Mouse (Mus musculus): Measurements from ENCODE around the gene Bcdin3d. TPM values are rescaled to one million over a fixed set of nuclear protein-coding genes. Genes with fewer than 3 reads are reported as not detected.

Bcdin3d gene
- total and polyA plus RNA-seq, 3 experiments = 7.8 to 31.3 (median 13.7) TPM

DNA sequence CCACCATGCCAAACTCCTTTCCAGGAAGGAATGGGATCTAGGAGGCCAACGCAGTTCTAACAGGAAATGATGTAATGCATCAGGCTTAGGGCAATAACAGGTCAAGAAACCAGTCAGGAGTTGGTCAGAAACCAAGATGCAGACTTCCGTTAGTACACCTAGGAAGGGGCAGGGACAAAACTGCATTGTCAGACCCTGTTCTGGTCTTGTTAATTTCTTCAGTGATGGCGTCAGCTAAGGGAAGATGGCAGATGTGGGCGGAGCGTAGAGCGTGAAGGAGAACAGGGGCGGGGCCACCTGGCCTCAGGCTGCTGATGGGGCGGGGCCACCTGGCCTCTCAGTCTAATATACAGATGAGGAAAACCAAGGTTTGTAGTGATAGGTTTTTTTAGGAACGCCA is 53.4 kb downstream of the Bcdin3d start:
- Histone ChIP-seq H3K79me2 (ENCODE audit: control insufficient read depth, insufficient read depth, low read length, poor library complexity) (no peaks in the 10 kb centered on the region), H3K27ac (ENCODE audit: control insufficient read depth, low read depth, low read length) (no peak overlapping the region), H3K27me3 (ENCODE audit: control insufficient read depth in 1 of 2, insufficient read depth in 2 of 2, low read length in 2 of 2) (no peaks in the 10 kb centered on the region), H3K9ac (ENCODE audit: control insufficient read depth, low read depth, low read length, poor library complexity, severe bottlenecking) (no peak overlapping the region), H3K9me3 (replicated peaks; ENCODE audit: insufficient read depth, low read length) (no peaks in the 10 kb centered on the region), H3K36me3 (ENCODE audit: control insufficient read depth in 1 of 2, insufficient read depth in 2 of 2, low read length in 2 of 2) (no peaks in the 10 kb centered on the region), H3K4me1 (ENCODE audit: control insufficient read depth in 1 of 2, insufficient read depth in 2 of 2, low read length in 2 of 2) (peaks cover 0 to 5% of the 10 kb centered on the region in 2 experiments; a peak in 2 of 4 replicates), H3K4me3 (ENCODE audit: control insufficient read depth in 1 of 2, insufficient read depth in 1 of 2, low read depth in 2 of 2, low read length in 2 of 2) (no peak overlapping the region)
- DNase-seq (ENCODE audit: low read depth, low spot score) = no peak
- TF ChIP-seq TCF12 (IDR thresholded peaks at IDR 0.05; ENCODE audit: low read depth, low read length) = no peak
- TF ChIP-seq UBTF (IDR thresholded peaks at IDR 0.05; ENCODE audit: borderline replicate concordance, insufficient read depth, low read depth, low read length) = no peak
- no peak for TF ChIP-seq GABPA (IDR thresholded peaks at IDR 0.05; ENCODE audit: low read depth, low read length)
- TF ChIP-seq SIN3A (IDR thresholded peaks at IDR 0.05; ENCODE audit: low read length) = no peak
- no peak for TF ChIP-seq USF2 (IDR thresholded peaks at IDR 0.05; ENCODE audit: borderline replicate concordance in 1 of 2, insufficient read depth in 1 of 2, low read depth in 1 of 2, low read length in 2 of 2)
- TF ChIP-seq NELFE (IDR thresholded peaks at IDR 0.05; ENCODE audit: low read depth, low read length) = no peak
- no peak for TF ChIP-seq GATA1 (IDR thresholded peaks at IDR 0.05; ENCODE audit: low read depth, low read length)
- TF ChIP-seq MAFK (IDR thresholded peaks at IDR 0.05; ENCODE audit: borderline replicate concordance, low read depth, low read length) = no peak
- TF ChIP-seq ZC3H11A (IDR thresholded peaks at IDR 0.05; ENCODE audit: low read depth, low read length) = no peak
- TF ChIP-seq ZMIZ1 (IDR thresholded peaks at IDR 0.05; ENCODE audit: low read depth, low read length) = no peak

DNA sequence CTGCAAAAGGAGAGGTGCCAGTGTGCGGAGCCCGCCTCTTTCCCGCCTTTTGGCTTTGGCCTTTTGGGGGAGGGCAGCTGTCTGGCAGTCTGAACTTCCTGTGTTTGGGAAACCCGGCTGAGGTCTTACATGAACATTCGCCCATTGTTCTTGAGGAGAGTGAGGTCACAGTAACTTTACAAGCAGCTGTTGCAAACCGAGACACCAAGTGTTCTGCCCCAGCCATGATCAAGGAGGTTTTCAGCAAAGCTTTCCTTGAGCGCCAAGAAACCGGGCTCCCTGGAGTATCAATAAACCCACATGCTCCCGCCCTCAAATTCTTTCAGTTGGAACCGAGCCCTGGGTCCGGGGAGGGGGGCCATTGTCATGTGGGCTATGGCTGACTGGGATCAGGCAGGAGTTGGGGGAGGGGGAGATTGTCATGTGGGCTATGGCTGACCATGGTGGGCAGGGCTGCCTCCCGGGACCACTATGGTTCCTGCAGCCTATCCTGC is 54.0 kb downstream of the Bcdin3d start:
- no peak overlapping the region for H3K9ac ChIP-seq (ENCODE audit: control insufficient read depth, low read depth, low read length, poor library complexity, severe bottlenecking)
- no peak overlapping the region for H3K4me3 ChIP-seq (ENCODE audit: control insufficient read depth in 1 of 2, insufficient read depth in 1 of 2, low read depth in 2 of 2, low read length in 2 of 2)
- no peaks in the 10 kb centered on the region for H3K79me2 ChIP-seq (ENCODE audit: control insufficient read depth, insufficient read depth, low read length, poor library complexity)
- DNase-seq (ENCODE audit: low read depth, low spot score) = no peak
- no peaks in the 10 kb centered on the region for H3K27me3 ChIP-seq (ENCODE audit: control insufficient read depth in 1 of 2, insufficient read depth in 2 of 2, low read length in 2 of 2)
- peaks cover 0 to 5% of the 10 kb centered on the region in 2 experiments; a peak in 2 of 4 replicates for H3K4me1 ChIP-seq (ENCODE audit: control insufficient read depth in 1 of 2, insufficient read depth in 2 of 2, low read length in 2 of 2)
- H3K9me3 ChIP-seq (replicated peaks; ENCODE audit: insufficient read depth, low read length) = no peaks in the 10 kb centered on the region
- no peaks in the 10 kb centered on the region for H3K36me3 ChIP-seq (ENCODE audit: control insufficient read depth in 1 of 2, insufficient read depth in 2 of 2, low read length in 2 of 2)
- H3K27ac ChIP-seq (ENCODE audit: control insufficient read depth, low read depth, low read length) = no peak overlapping the region
- TF ChIP-seq CHD1 (IDR thresholded peaks at IDR 0.05; ENCODE audit: low read depth, low read length) (no peak), MAFK (IDR thresholded peaks at IDR 0.05; ENCODE audit: borderline replicate concordance, low read depth, low read length) (no peak), NELFE (IDR thresholded peaks at IDR 0.05; ENCODE audit: low read depth, low read length) (no peak), POLR2AphosphoS5 (IDR thresholded peaks at IDR 0.05; ENCODE audit: borderline replicate concordance, low read depth, low read length) (no peak), NRF1 (IDR thresholded peaks at IDR 0.05; ENCODE audit: insufficient read depth, low read depth, low read length, poor library complexity, severe bottlenecking) (no peak), RAD21 (IDR thresholded peaks at IDR 0.05; ENCODE audit: low read depth, low read length) (no peak), UBTF (IDR thresholded peaks at IDR 0.05; ENCODE audit: borderline replicate concordance, insufficient read depth, low read depth, low read length) (no peak), USF2 (IDR thresholded peaks at IDR 0.05; ENCODE audit: borderline replicate concordance in 1 of 2, insufficient read depth in 1 of 2, low read depth in 1 of 2, low read length in 2 of 2) (no peak), MYC (IDR thresholded peaks at IDR 0.05; ENCODE audit: low read depth, low read length) (no peak)
